Mouse (Mus musculus) E14TG2a.4 (cell line): ENCODE data around the gene Paqr3.

ENCODE experiments used
- CTCF ChIP-seq: conservative IDR thresholded peaks from 2 replicates; pipeline ENCODE4 v1.5.1; 2014; ENCODE audit warnings: low read length
- NANOG ChIP-seq: IDR thresholded peaks from 2 replicates; pipeline ENCODE4 v1.6.1; 2014; ENCODE audit warnings: borderline replicate concordance, low read length, mixed read lengths
- POU5F1 ChIP-seq: IDR thresholded peaks from 2 replicates; pipeline ENCODE4 v1.6.1; 2014; ENCODE audit warnings: low read length, borderline replicate concordance

DNA sequence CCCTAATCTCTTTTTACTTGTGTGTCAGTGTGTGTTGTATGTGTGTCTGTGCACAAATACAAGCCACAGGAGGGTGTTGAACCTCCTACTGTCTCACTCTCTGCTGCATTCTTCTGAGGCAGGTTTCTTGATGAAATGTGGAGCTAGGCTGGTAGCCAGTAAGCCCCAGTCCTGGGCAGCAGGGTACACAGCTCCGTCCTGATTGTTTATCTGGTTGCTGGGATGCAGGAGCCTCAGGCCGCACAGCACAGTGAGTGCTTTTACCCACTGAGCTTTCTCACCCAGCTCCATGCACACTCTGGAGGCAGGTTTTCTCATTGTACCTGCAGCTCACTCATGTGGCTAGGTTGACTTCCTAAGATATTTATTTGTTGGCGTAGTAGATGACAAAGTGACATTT, 50.5 kb downstream of the Paqr3 start:
- TF ChIP-seq CTCF (no peak), POU5F1 (no peak), NANOG (no peak)
